8 mouse cellular contexts compared by ENCODE assay signal in genomic region chr3:96558159-96558558, GRCm38 (mm10). TPM values are rescaled to one million over a fixed set of nuclear protein-coding genes. Genes with fewer than 3 reads are reported as not detected.
DNase-seq lines count a peak whose midpoint lies in the region; ATAC-seq and TF ChIP-seq lines count a peak whose summit lies in the region.

No protein-coding gene starts in this region.

- H3K27me3 ChIP-seq in heart, embryonic 10.5 days (ENCODE audit: insufficient read depth, poor library complexity, severe bottlenecking) = no peaks in the 10 kb centered on the region
- H3K27me3 ChIP-seq in hindbrain, embryonic 11.5 days (ENCODE audit: control insufficient read depth, insufficient read depth, low read length) = no peaks in the 10 kb centered on the region
- H3K27me3 ChIP-seq in liver, adult 2 months (ENCODE audit: control insufficient read depth, insufficient read depth, low read length) = no peaks in the 10 kb centered on the region
- no peaks in the 10 kb centered on the region for H3K27me3 ChIP-seq in small intestine, adult 2 months (ENCODE audit: control insufficient read depth, insufficient read depth, low read length)

- peaks cover 45% of the 10 kb centered on the region for H3K4me1 ChIP-seq in heart, embryonic 10.5 days
- H3K4me1 ChIP-seq in hindbrain, embryonic 11.5 days (replicated peaks; ENCODE audit: control insufficient read depth, insufficient read depth, low read length) = no peaks in the 10 kb centered on the region; the same call in 1 of the 2 replicates
- peaks cover 14% of the 10 kb centered on the region for H3K4me1 ChIP-seq in liver, adult 2 months (ENCODE audit: control insufficient read depth, insufficient read depth, low read length)
- H3K4me1 ChIP-seq in small intestine, adult 2 months (ENCODE audit: control insufficient read depth, insufficient read depth, insufficient read length, low read length) = peaks cover 7% of the 10 kb centered on the region

- H3K9ac ChIP-seq in hindbrain, embryonic 11.5 days (ENCODE audit: low read depth, low read length) = peak overlapping the region; percentile 77
- peak overlapping the region; percentile 80 for H3K9ac ChIP-seq in liver, adult 2 months (ENCODE audit: low read depth, low read length)

- H3K36me3 ChIP-seq in heart, embryonic 10.5 days = peaks cover 28% of the 10 kb centered on the region
- no peaks in the 10 kb centered on the region for H3K36me3 ChIP-seq in hindbrain, embryonic 11.5 days (ENCODE audit: control insufficient read depth, insufficient read depth, low read length)
- H3K36me3 ChIP-seq in liver, adult 2 months (ENCODE audit: control insufficient read depth, insufficient read depth, low read length) = peaks cover 29% of the 10 kb centered on the region
- H3K36me3 ChIP-seq in small intestine, adult 2 months (ENCODE audit: control insufficient read depth, insufficient read depth, low read length) = peaks cover 32% of the 10 kb centered on the region

- 0% methylated on average over 17 of the region's 17 CpGs for WGBS in heart, embryonic 10.5 days
- WGBS in hindbrain, embryonic 11.5 days = under 1% methylated on average over 17 of the region's 17 CpGs
- under 1% methylated on average over 17 of the region's 17 CpGs for WGBS in liver, adult 2 months
- under 1% methylated on average over 17 of the region's 17 CpGs for WGBS in small intestine, adult 2 months

- peak; percentile 38; the same call in 1 of the 2 replicates for ATAC-seq in hindbrain, embryonic 11.5 days (ENCODE audit: low FRiP score)

- H3K4me2 ChIP-seq in hindbrain, embryonic 11.5 days (replicated peaks; ENCODE audit: low read depth, low read length) = peak overlapping the region; percentile 65

- H3K27ac ChIP-seq in heart, embryonic 10.5 days = peak overlapping the region; percentile 92
- peak overlapping the region; percentile 45; the same call in 1 of the 2 replicates for H3K27ac ChIP-seq in hindbrain, embryonic 11.5 days (ENCODE audit: low read depth, low read length)
- H3K27ac ChIP-seq in liver, adult 2 months (replicated peaks; ENCODE audit: insufficient read depth, low read depth, low read length) = peak overlapping the region; percentile 79
- H3K27ac ChIP-seq in small intestine, adult 2 months (ENCODE audit: insufficient read depth, low read depth, low read length) = peak overlapping the region; percentile 96

- H3K4me3 ChIP-seq in heart, embryonic 10.5 days = peak overlapping the region; percentile 83
- H3K4me3 ChIP-seq in hindbrain, embryonic 11.5 days (ENCODE audit: low read depth, low read length) = peak overlapping the region; percentile 75
- H3K4me3 ChIP-seq in liver, adult 2 months (ENCODE audit: insufficient read depth, low read depth, low read length) = peak overlapping the region; percentile 68
- peak overlapping the region; percentile 81 for H3K4me3 ChIP-seq in small intestine, adult 2 months (ENCODE audit: low read depth, low read length)

- H3K9me3 ChIP-seq in heart, embryonic 10.5 days = no peaks in the 10 kb centered on the region
- H3K9me3 ChIP-seq in hindbrain, embryonic 11.5 days (ENCODE audit: control insufficient read depth, low read length) = no peaks in the 10 kb centered on the region

- H3K79me2 ChIP-seq in liver, adult 2 months (ENCODE audit: control insufficient read depth, insufficient read depth, low read length) = peaks cover 3% of the 10 kb centered on the region; the same call in 1 of the 2 replicates

- TF ChIP-seq CTCF in liver, adult 2 months (IDR thresholded peaks at IDR 0.05; ENCODE audit: low read depth, low read length) = no peak
- 0 out of 2 replicates have a peak, but pooled peaks have one; percentile 1 for TF ChIP-seq CTCF in small intestine, adult 2 months (IDR thresholded peaks at IDR 0.05; ENCODE audit: extremely low read depth, insufficient read length, insufficient replicate concordance, low read depth, low read length)

- 0 out of 2 replicates have a peak, but pooled peaks have one; percentile 21 for TF ChIP-seq POLR2A in liver, adult 2 months (IDR thresholded peaks at IDR 0.05; ENCODE audit: extremely low read depth, insufficient read depth, low read length)
- no peak for TF ChIP-seq POLR2A in small intestine, adult 2 months (IDR thresholded peaks at IDR 0.05; ENCODE audit: low read depth, low read length)

- DNase-seq in heart, embryonic 10.5 days (ENCODE audit: low spot score) = no peak
- DNase-seq in heart, adult 9 months (ENCODE audit: low spot score in 2 of 2) = no peak
- DNase-seq in embryo, embryonic 10.5 days (ENCODE audit: low spot score) = peak; percentile 40
- peak; percentile 46 for DNase-seq in hindbrain, embryonic 11.5 days (ENCODE audit: low spot score)
- DNase-seq in liver, adult 2 months (ENCODE audit: extremely low read depth, low read depth, low spot score) = no peak
- DNase-seq in layer of hippocampus, postnatal 36 days = no peak
- no peak for DNase-seq in right cerebral cortex, adult 18-20 months

RNA-seq across cellular contexts. Expression of gene Txnip, which starts 0.4 kb away (rescaled TPM):
- polyA plus RNA-seq in heart, embryonic 10.5 days (2016; fragmentation: Nextera tagmentation; extraction: Ambion mirVana) = 59.9 and 75.5 TPM in 2 replicates
- polyA plus RNA-seq in hindbrain, embryonic 11.5 days (2014; fragmentation: Nextera tagmentation; extraction: Ambion mirVana) = 48.9 and 53.4 TPM in 2 replicates
- 153 and 159 TPM in 2 replicates for total RNA-seq in liver, adult 2 months (2014; rRNA removed)
- polyA plus RNA-seq in liver, adult 2 months (2012; rRNA removed) = 51.0 and 74.3 TPM in 2 replicates
- 167 and 384 TPM in 2 replicates for polyA plus RNA-seq in small intestine, adult 2 months (2012; rRNA removed)
- total RNA-seq in layer of hippocampus, postnatal 36 days (2021) = 10 to 100 TPM; 20.7 to 32.2 TPM

RNA-seq across cellular contexts. Expression of gene Gm16253, which starts 18.6 kb away (rescaled TPM):
- 0.88 and 2.8 TPM in 2 replicates for polyA plus RNA-seq in heart, embryonic 10.5 days (2016; fragmentation: Nextera tagmentation; extraction: Ambion mirVana)
- polyA plus RNA-seq in hindbrain, embryonic 11.5 days (2014; fragmentation: Nextera tagmentation; extraction: Ambion mirVana) = 0.46 and 0.70 TPM in 2 replicates
- total RNA-seq in liver, adult 2 months (2014; rRNA removed) = not detected in 2 replicates
- polyA plus RNA-seq in liver, adult 2 months (2012; rRNA removed) = not detected in 2 replicates
- not detected in 2 replicates for polyA plus RNA-seq in small intestine, adult 2 months (2012; rRNA removed)
- not detected for total RNA-seq in layer of hippocampus, postnatal 36 days (2021)

RNA-seq across cellular contexts. Expression of gene Hfe2, which starts 33.2 kb away (rescaled TPM):
- polyA plus RNA-seq in heart, embryonic 10.5 days (2016; fragmentation: Nextera tagmentation; extraction: Ambion mirVana) = 5.5 and 8.9 TPM in 2 replicates
- polyA plus RNA-seq in hindbrain, embryonic 11.5 days (2014; fragmentation: Nextera tagmentation; extraction: Ambion mirVana) = 1.5 and 1.6 TPM in 2 replicates
- 29.6 and 36.4 TPM in 2 replicates for total RNA-seq in liver, adult 2 months (2014; rRNA removed)
- 93.8 and 98.4 TPM in 2 replicates for polyA plus RNA-seq in liver, adult 2 months (2012; rRNA removed)
- polyA plus RNA-seq in small intestine, adult 2 months (2012; rRNA removed) = 0.06 TPM in 1 of 2 replicates, not detected in the other
- total RNA-seq in layer of hippocampus, postnatal 36 days (2021) = under 1 TPM in 1 of 2 experiments, not detected in 1; 0.25 TPM

RNA-seq across cellular contexts. Expression of gene Polr3gl, which starts 35.8 kb away (rescaled TPM):
- polyA plus RNA-seq in heart, embryonic 10.5 days (2016; fragmentation: Nextera tagmentation; extraction: Ambion mirVana) = 37.1 and 37.2 TPM in 2 replicates
- 15.4 and 16.6 TPM in 2 replicates for polyA plus RNA-seq in hindbrain, embryonic 11.5 days (2014; fragmentation: Nextera tagmentation; extraction: Ambion mirVana)
- total RNA-seq in liver, adult 2 months (2014; rRNA removed) = 5.7 and 8.2 TPM in 2 replicates
- 7.0 and 7.7 TPM in 2 replicates for polyA plus RNA-seq in liver, adult 2 months (2012; rRNA removed)
- 3.4 and 7.9 TPM in 2 replicates for polyA plus RNA-seq in small intestine, adult 2 months (2012; rRNA removed)
- total RNA-seq in layer of hippocampus, postnatal 36 days (2021) = 10 to 100 TPM; 32.4 to 34.2 TPM

RNA-seq across cellular contexts. Expression of gene Ankrd34a, which starts 38.3 kb away (rescaled TPM):
- polyA plus RNA-seq in heart, embryonic 10.5 days (2016; fragmentation: Nextera tagmentation; extraction: Ambion mirVana) = 6.8 and 10.4 TPM in 2 replicates
- 2.0 and 2.4 TPM in 2 replicates for polyA plus RNA-seq in hindbrain, embryonic 11.5 days (2014; fragmentation: Nextera tagmentation; extraction: Ambion mirVana)
- total RNA-seq in liver, adult 2 months (2014; rRNA removed) = 0.07 TPM in 1 of 2 replicates, not detected in the other
- 0.05 and 0.07 TPM in 2 replicates for polyA plus RNA-seq in liver, adult 2 months (2012; rRNA removed)
- polyA plus RNA-seq in small intestine, adult 2 months (2012; rRNA removed) = 0.44 and 0.63 TPM in 2 replicates
- total RNA-seq in layer of hippocampus, postnatal 36 days (2021) = 10 to 100 TPM; 49.9 to 51.5 TPM

Comparison
In these comparisons a context has a peak if more than half of its experiments do, and no peak if none do; other contexts are left out.
1. DNase-seq: peak in embryo, embryonic 10.5 days (single experiment) and hindbrain, embryonic 11.5 days (single experiment); none in heart, embryonic 10.5 days (single experiment), heart, adult 9 months (0 of 2), liver, adult 2 months (single experiment), layer of hippocampus, postnatal 36 days (0 of 2) and right cerebral cortex, adult 18-20 months (single experiment).
2. H3K27ac ChIP-seq: peak in every context shown above with its lines; median percentile 96 in small intestine, adult 2 months; 92 in heart, embryonic 10.5 days; 79 in liver, adult 2 months; 45 in hindbrain, embryonic 11.5 days.
3. Peak in every context shown above with its lines, with median percentiles within 50 percentile points of each other: H3K4me3 ChIP-seq.